Mouse (Mus musculus): ENCODE data around the gene Rasgrp4. TPM values are rescaled to one million over a fixed set of nuclear protein-coding genes. Genes with fewer than 3 reads are reported as not detected.
A peak's percentile ranks its signal among the peaks of the same experiment; 100 is the strongest.

Rasgrp4 gene
- polyA plus RNA-seq, 1 experiment from 2014 or later, result 1.7 TPM

- Histone ChIP-seq H3K36me3 (replicated peaks; ENCODE audit: insufficient read depth, low read length) (peaks cover 26% of the 10 kb centered on the region), H3K9ac (replicated peaks) (peak overlapping the region; percentile 46), H3K4me3 (ENCODE audit: low read depth, low read length) (peak overlapping the region; percentile 54), H3K4me2 (ENCODE audit: low read depth, low read length) (peak overlapping the region; percentile 84), H3K4me1 (ENCODE audit: insufficient read depth) (peaks cover 27% of the 10 kb centered on the region), H3K9me3 (ENCODE audit: low read length) (no peaks in the 10 kb centered on the region), H3K27ac (ENCODE audit: low read depth) (no peak overlapping the region), H3K27me3 (ENCODE audit: insufficient read depth, low read length) (peaks cover 48% of the 10 kb centered on the region)
- DNase-seq (peak; percentile 53), ATAC-seq (peak; percentile 5)
- TF ChIP-seq CTCF (IDR thresholded peaks at IDR 0.05; ENCODE audit: low read depth), result no peak
- WGBS (ENCODE audit: insufficient replicate concordance), result under 1% methylated on average over 37 of the region's 43 CpGs
Measured at GRCm38 (mm10) chr7:29170755-29171561, 36.3 kb downstream of the Rasgrp4 start.

DNA sequence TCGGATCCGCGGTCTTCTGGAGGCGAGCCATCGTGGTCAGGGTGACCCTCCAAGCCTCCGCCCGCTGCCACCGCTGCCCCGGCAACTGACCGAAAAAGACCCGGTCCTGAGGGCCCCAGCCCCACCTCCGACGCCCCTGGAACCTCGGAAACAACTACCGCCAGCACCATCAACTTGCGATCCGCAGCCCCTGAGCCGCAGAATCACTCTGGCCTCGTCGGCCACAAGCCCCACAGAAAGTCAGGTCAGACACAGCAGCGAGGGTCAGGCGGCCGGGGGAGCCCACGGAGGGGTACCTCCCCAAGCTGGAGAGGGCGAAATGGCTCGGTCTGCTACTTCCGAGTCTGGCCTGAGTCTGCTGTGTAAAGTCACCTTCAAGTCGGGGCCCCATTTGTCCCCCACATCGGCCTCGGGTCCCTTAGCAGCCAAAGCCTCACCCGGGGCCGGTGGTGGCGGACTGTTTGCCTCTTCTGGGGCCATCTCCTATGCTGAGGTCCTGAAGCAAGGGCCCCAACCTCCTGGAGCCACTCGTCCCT is 37.0 kb downstream of the Rasgrp4 start:
- ATAC-seq (no peak), DNase-seq (no peak)
- peaks cover 48% of the 10 kb centered on the region for H3K27me3 ChIP-seq (ENCODE audit: insufficient read depth, low read length)
- H3K4me2 ChIP-seq (ENCODE audit: low read depth, low read length), result peak overlapping the region; percentile 84
- H3K4me3 ChIP-seq (ENCODE audit: low read depth, low read length), result peak overlapping the region; percentile 54
- peaks cover 27% of the 10 kb centered on the region for H3K4me1 ChIP-seq (ENCODE audit: insufficient read depth)
- TF ChIP-seq EP300 (IDR thresholded peaks at IDR 0.05; ENCODE audit: low read depth), result no peak
- no peak for TF ChIP-seq CTCF (IDR thresholded peaks at IDR 0.05; ENCODE audit: low read depth)
- H3K9ac ChIP-seq (replicated peaks), result peak overlapping the region; percentile 27
- H3K27ac ChIP-seq (ENCODE audit: low read depth), result no peak overlapping the region
- H3K36me3 ChIP-seq (replicated peaks; ENCODE audit: insufficient read depth, low read length), result peaks cover 30% of the 10 kb centered on the region
- WGBS (ENCODE audit: insufficient replicate concordance), result 7% methylated on average over 33 of the region's 34 CpGs
- no peaks in the 10 kb centered on the region for H3K9me3 ChIP-seq (ENCODE audit: low read length)

- H3K4me2 ChIP-seq (ENCODE audit: low read depth, low read length), result no peak overlapping the region
- H3K9ac ChIP-seq (replicated peaks), result no peak overlapping the region
- 59% methylated on average over 29 of the region's 32 CpGs for WGBS (ENCODE audit: insufficient replicate concordance)
- ATAC-seq, result no peak
- peaks cover 27% of the 10 kb centered on the region for H3K4me1 ChIP-seq (ENCODE audit: insufficient read depth)
- H3K9me3 ChIP-seq (ENCODE audit: low read length), result no peaks in the 10 kb centered on the region
- peaks cover 48% of the 10 kb centered on the region for H3K27me3 ChIP-seq (ENCODE audit: insufficient read depth, low read length)
- TF ChIP-seq EP300 (IDR thresholded peaks at IDR 0.05; ENCODE audit: low read depth), result no peak
- DNase-seq, result no peak
- no peak overlapping the region for H3K4me3 ChIP-seq (ENCODE audit: low read depth, low read length)
- H3K36me3 ChIP-seq (replicated peaks; ENCODE audit: insufficient read depth, low read length), result peaks cover 36% of the 10 kb centered on the region
- H3K27ac ChIP-seq (ENCODE audit: low read depth), result no peak overlapping the region
Measured at GRCm38 (mm10) chr7:29172390-29173016, 37.9 kb downstream of the Rasgrp4 start.

GRCm38 (mm10) chr7:29178106-29178505 is 43.5 kb downstream of the Rasgrp4 start:
- peak; percentile 45 for TF ChIP-seq CTCF (IDR thresholded peaks at IDR 0.05; ENCODE audit: low read depth)
- TF ChIP-seq EP300 (IDR thresholded peaks at IDR 0.05; ENCODE audit: low read depth), result no peak
- Histone ChIP-seq H3K4me1 (ENCODE audit: insufficient read depth) (peaks cover 16% of the 10 kb centered on the region), H3K9me3 (ENCODE audit: low read length) (no peaks in the 10 kb centered on the region), H3K9ac (replicated peaks) (no peak overlapping the region), H3K4me3 (ENCODE audit: low read depth, low read length) (no peak overlapping the region), H3K36me3 (replicated peaks; ENCODE audit: insufficient read depth, low read length) (peaks cover 39% of the 10 kb centered on the region), H3K27ac (ENCODE audit: low read depth) (no peak overlapping the region), H3K27me3 (ENCODE audit: insufficient read depth, low read length) (no peaks in the 10 kb centered on the region), H3K4me2 (ENCODE audit: low read depth, low read length) (no peak overlapping the region)
- no peak for DNase-seq
- WGBS (ENCODE audit: insufficient replicate concordance), result 89% methylated on average over 4 of the region's 4 CpGs
- ATAC-seq, result no peak

DNA sequence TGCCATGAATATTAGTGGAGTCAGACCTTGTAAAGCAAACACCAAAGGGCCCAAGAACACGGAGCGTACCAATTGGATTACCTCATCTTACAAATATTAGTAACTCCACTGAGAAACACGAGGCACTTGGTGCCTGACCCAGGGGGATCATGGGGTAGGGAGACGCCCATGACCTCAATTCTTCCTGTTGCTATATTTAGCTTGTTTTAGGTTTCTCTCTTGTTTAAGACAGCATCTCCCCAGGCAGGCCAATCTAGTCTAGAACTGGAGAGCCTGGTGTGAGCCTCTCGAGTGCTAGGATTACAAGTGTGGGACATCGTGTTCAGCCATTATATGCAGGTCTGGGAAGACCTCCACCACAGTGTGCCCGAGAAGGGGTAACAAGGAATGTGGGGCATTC is 44.7 kb downstream of the Rasgrp4 start:
- H3K9ac ChIP-seq (replicated peaks), result peak overlapping the region; percentile 86
- no peaks in the 10 kb centered on the region for H3K9me3 ChIP-seq (ENCODE audit: low read length)
- no peaks in the 10 kb centered on the region for H3K27me3 ChIP-seq (ENCODE audit: insufficient read depth, low read length)
- peak overlapping the region; percentile 82 for H3K27ac ChIP-seq (ENCODE audit: low read depth)
- peaks cover 16% of the 10 kb centered on the region for H3K4me1 ChIP-seq (ENCODE audit: insufficient read depth)
- peak; percentile 32; the same call in 1 of the 2 replicates for ATAC-seq
- H3K4me2 ChIP-seq (ENCODE audit: low read depth, low read length), result peak overlapping the region; percentile 95
- TF ChIP-seq CTCF (IDR thresholded peaks at IDR 0.05; ENCODE audit: low read depth), result no peak
- no peak for TF ChIP-seq EP300 (IDR thresholded peaks at IDR 0.05; ENCODE audit: low read depth)
- peak; percentile 37 for DNase-seq
- H3K36me3 ChIP-seq (replicated peaks; ENCODE audit: insufficient read depth, low read length), result peaks cover 29% of the 10 kb centered on the region
- peak overlapping the region; percentile 88 for H3K4me3 ChIP-seq (ENCODE audit: low read depth, low read length)
- WGBS (ENCODE audit: insufficient replicate concordance), result 13% methylated on average over 7 of the region's 7 CpGs
